Mouse (Mus musculus) frontal cortex, postnatal 14 days (tissue): ENCODE data around the gene Usp47.

Source experiments
- DNase-seq, 2 experiments: peaks; one replicate each; pipeline ENCODE4 v3.0.0; 2022; ENCODE audit warnings: low spot score in 2 of 2

Gene Usp47

DNA sequence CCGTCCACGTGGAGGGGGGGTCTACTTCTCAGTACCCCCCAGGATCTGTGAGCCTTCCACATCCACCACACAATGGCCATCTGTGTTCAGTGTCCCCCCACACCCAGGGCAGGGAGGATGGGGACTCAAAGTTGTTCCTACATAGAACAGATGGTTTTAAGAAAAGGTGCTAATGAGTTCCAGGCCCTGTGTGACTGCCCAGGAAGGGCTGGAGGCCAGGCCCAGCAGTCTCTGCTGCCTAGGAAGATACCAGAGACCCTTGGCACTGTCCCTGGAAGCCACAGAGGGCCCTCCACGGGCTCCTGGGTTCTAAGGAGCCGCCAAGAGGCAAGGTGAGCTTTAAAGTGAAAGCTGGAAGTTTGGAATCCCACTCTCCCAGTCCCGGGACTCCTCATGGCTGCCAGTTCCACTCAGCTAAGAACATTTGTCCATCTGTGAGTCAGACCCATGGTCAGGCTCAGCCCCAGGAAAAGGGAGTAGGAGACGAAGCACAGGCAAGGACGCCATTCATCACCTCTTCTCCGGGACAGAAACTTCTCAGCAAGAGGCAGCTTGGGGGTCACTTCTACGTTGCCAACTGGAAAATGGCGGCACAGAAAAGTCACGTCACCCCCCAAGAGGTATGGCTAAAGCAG, 98.7 kb downstream of the Usp47 start:
- DNase-seq = no peak

- no peak for DNase-seq
Observed at GRCm38 (mm10) chr7:112123612-112124011, 100.3 kb downstream of the Usp47 start.

- DNase-seq = no peak
Observed at GRCm38 (mm10) chr7:112125625-112126260, 102.4 kb downstream of the Usp47 start.

GRCm38 (mm10) chr7:112127085-112127637, 103.9 kb downstream of the Usp47 start:
- no peak for DNase-seq

DNA sequence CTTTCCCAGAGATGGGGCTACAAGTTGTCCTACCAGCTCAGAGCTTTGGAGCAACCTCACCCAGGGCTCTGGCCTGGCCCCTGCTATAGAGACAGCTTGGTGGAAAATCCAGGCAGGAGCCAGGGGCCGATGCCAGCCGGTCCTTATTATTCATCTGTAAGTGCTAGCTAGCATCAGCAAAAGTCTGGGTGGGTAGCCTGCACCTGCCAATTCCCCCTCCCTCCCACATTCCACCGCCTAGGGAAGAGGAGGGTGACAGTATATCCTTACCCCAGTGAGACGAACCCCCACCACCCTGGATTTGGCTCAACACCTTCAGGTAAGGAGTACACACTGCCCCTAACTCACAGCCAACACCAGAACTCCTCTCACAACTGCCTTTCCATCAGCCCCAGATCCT, 104.7 kb downstream of the Usp47 start:
- no peak for DNase-seq

DNA sequence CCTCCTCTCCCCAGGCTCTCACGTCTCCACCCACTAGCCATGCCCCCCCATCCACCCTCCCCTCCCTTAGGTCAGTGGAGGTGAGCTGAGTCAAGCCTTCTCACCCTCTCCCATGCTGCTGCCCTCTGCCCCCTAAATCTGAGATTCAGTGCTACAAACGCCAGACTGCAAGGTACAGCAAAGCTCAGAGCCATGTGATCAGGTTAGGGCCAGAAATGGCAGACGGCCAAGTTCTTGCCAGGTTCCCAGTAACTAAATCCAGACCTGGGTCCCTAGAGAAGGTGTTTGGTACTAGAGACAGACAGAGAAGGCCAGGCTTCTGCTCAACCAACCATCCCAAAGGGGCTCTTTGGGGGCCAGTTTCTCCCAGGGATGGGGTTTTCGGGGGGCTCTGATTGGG, 105.5 kb downstream of the Usp47 start:
- no peak for DNase-seq

DNA sequence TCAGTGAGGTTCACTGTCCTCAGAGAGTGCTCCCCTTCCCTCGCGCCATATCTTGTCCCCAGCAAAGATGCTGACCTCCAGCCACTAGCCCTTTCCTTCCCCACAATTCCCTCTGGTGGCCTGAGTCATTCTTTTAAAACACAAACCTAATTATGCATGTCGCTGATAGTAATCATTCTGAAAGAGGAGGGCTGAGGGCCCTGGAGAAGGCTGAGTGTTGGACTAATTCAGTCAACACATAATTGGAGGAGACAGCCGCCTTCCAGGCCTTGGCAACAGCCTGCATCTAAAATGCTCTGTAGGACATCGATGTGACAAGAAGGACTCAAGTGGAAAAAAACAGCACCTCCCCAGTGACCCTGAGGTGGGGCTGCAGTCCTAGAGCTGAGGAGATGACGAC, 106.5 kb downstream of the Usp47 start:
- DNase-seq = no peak

DNA sequence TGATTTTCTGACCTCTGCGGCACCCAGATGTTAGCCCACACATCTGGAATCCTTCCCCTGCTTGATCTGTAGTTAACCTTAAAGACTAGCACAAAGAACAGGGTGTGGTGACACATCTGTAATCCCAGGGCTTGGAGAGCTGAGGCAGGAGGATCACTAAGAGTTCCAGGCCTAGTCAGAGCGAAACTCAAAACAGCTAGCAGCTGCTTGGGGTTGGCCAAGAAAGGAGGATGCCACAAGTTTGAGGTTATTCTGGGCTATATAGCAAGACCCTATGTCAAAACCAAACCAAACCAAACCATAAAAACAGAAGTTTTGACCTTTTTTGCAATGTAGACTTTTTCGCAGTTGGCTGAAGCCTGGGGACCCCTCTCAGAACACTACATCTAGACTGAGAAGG, 107.4 kb downstream of the Usp47 start:
- no peak for DNase-seq

GRCm38 (mm10) chr7:112132005-112132404, 108.7 kb downstream of the Usp47 start:
- no peak for DNase-seq

- no peak for DNase-seq
Observed at GRCm38 (mm10) chr7:112133277-112133676, 110.0 kb downstream of the Usp47 start.

GRCm38 (mm10) chr7:112135161-112135560, 111.9 kb downstream of the Usp47 start:
- DNase-seq = no peak

DNA sequence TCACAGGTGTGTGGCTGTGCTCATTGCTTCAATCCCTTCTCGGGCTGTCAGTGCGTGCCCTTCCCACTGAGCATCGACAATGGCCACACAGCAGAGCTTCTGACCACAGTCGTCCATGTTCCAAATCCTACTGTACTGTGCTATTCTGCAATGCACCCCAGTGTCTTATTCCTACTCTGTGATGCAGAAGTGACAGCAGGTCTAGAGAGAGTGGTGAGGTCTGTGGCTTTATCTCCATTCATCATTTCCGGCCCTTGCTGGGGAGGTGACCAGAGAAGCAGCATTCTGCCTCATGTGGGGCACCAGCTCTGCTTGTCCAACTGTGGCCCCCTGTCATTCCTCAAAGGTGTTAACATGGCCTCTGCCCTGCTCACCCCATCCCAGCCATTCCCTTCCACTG, 113.2 kb downstream of the Usp47 start:
- DNase-seq = no peak

GRCm38 (mm10) chr7:112138168-112138508, 114.8 kb downstream of the Usp47 start:
- no peak for DNase-seq

DNA sequence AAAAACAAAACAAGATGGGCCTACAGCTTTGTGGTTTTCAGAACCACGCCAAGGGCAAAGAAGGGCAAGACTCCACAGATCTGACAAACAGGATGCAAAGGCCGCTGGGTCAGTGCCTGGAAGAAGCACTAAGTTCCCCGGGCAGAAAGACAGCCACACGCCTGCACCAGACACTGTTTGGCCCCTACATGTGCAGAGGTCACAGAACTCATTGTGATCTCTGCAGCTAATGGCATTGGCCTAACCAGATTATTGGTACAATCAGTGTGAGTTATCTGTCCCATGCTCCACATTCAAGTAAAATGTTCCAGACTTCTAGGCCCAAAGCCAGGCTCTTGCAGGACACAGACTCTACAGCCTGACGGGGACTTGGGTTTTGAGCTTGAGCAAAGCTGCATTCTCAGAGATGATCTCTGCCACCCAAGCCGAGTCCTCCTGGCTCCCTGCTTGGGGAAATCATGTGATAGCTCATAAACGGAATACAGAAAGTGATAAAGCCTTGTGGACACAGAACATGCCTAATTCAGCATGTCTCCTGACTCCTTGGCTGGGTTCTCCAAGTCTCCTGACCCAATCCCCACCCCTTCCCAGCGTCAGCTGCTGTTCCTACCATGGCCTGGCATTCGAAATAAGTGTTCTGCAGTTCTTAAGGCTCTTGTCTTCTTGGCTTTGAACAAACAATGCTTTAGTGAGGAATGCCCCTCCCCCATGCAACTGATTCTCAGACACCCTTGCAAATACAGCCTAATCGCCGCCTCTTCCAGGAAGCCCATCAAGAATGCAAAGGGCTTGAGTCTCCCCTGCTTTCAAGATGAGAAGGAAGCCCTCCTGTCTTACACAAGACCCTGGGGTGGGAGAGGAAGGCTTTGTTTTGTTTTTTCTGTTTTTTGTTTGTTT, 115.5 kb downstream of the Usp47 start:
- no peak for DNase-seq

- no peak for DNase-seq
Observed at GRCm38 (mm10) chr7:112140725-112141124, 117.4 kb downstream of the Usp47 start.

GRCm38 (mm10) chr7:112142616-112143015, 119.3 kb downstream of the Usp47 start:
- DNase-seq = no peak

- DNase-seq = no peak
Observed at GRCm38 (mm10) chr7:112143090-112143500, 119.8 kb downstream of the Usp47 start.

DNA sequence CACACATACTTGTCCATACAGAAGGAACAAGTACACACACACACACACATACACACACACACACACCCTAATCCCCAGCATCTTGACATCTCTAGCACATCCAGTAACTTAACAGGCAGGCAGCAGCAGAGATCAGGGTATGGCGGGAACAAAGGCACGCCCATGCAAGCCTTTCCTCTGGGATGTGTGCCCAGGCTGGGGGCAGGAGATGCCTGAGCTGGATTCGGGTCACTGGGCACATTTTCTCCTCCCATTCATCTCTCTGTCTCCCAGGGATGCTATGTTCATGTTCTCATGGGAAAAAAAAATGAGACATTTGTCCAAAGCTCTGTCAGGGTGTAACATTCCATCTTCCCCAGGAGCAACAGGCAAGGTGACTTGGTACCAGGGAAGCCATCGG, 120.7 kb downstream of the Usp47 start:
- DNase-seq = no peak

DNA sequence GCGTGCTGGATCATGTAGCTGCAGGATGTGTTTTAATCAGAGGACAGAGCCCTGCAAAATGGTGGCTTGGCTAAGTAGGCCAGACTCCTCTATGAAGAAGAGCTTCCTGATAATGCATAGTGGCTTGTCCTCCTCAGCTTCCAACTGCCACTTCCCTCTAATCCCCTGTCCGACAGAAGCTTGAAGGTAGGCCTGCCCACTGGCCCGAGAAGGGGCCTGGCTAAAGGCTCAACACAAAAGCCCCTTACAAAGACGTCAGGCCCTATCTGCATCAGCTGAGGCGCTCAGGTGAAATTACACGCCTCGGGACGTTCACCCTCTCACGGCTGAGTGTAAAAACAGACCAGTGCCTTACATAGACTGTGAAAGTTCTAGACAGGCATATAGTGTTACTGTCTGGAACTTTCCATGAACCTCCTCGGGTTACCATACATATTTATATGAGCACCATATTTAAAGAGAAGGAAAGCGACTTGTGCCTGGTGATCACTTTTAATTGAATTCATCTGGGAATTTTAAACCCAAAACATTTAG, 121.4 kb downstream of the Usp47 start:
- no peak for DNase-seq

GRCm38 (mm10) chr7:112147979-112148378, 124.7 kb downstream of the Usp47 start:
- no peak for DNase-seq

DNA sequence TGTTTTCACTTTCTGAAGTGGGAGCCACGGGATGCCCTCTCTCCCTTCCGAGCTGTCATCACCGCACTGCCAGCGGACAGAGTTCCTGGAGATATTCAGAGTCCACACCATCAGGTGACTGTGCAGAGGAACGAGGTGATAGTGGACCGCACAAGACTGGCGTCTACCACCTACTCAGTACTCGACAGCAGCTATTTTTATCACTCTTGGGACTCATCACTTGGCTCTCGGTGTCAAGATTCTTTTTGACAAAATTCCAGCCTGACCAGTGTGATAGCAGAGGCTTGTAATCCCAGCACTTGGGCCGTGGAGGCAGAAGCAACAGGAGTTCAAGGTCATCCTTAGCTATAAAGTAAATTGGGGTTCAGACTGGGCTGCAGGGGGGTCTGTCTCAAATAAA, 125.8 kb downstream of the Usp47 start:
- DNase-seq = no peak

DNA sequence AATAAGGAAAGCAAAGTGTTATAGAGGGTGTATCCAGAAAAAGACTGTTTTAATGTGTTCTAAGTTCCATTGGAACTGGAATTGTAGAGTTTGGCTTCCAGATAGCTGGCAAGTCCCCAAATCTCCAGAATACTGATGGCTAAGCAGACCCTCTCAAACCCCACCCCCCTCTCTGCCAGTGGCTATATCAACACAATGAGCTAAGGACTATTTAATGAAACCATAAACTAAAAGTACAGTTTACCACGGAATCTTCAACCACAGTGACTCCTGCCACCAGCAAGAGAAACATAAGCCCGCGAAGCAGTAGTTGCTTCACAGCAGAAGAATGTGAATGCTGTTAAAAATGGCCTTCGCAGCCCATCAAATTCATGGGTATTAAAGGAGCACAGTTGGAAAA, 131.1 kb downstream of the Usp47 start:
- DNase-seq = no peak
